Mouse (Mus musculus) forebrain, postnatal 0 days (tissue): Measurements from ENCODE around the gene Ksr1. TPM values are rescaled to one million over a fixed set of nuclear protein-coding genes. Genes with fewer than 3 reads are reported as not detected.

Experiments used
- ATAC-seq: fragments of 200-750 bp; cut with Nextera tagmentation; 2 replicates; pipeline ENCODE4 v1.8.0; 2017; ENCODE audit warnings: mild to moderate bottlenecking, moderate library complexity
- DNase-seq: peaks from one replicate; pipeline ENCODE4 v3.0.0-alpha.2; 2015
- H3K27ac ChIP-seq: fragments of 300-500 bp; sonication (generic); 2 replicates; pipeline ENCODE4 v1.5.1; 2014; ENCODE audit warnings: low read depth, mild to moderate bottlenecking, antibody characterized with exemption, low read length, moderate library complexity, mixed read lengths
- H3K27me3 ChIP-seq: fragments of 300-500 bp; sonication (generic); 2 replicates; pipeline ENCODE4 v1.6.1; 2014; ENCODE audit warnings: mild to moderate bottlenecking, low read length, mixed read lengths; ENCODE audit not compliant: insufficient read depth
- H3K36me3 ChIP-seq: fragments of 300-500 bp; sonication (generic); 2 replicates; pipeline ENCODE4 v1.6.1; 2014; ENCODE audit warnings: mild to moderate bottlenecking, moderate library complexity; ENCODE audit not compliant: insufficient read depth
- H3K4me1 ChIP-seq: fragments of 300-500 bp; sonication (generic); 2 replicates; pipeline ENCODE4 v1.6.1; 2014; ENCODE audit warnings: antibody characterized with exemption; ENCODE audit not compliant: insufficient read depth
- H3K4me2 ChIP-seq: fragments of 300-500 bp; sonication (generic); 2 replicates; pipeline ENCODE4 v1.6.1; 2014; ENCODE audit warnings: low read depth, mild to moderate bottlenecking, moderate library complexity
- H3K4me3 ChIP-seq: fragments of 300-500 bp; sonication (generic); 2 replicates; pipeline ENCODE4 v1.5.1; 2014; ENCODE audit warnings: low read depth, low read length, mixed read lengths
- H3K9ac ChIP-seq: fragments of 300-500 bp; sonication (generic); 2 replicates; pipeline ENCODE4 v1.6.1; 2014; ENCODE audit warnings: mild to moderate bottlenecking
- H3K9me3 ChIP-seq: fragments of 300-500 bp; sonication (generic); 2 replicates; pipeline ENCODE4 v1.6.1; 2016; ENCODE audit warnings: low read length
- CTCF ChIP-seq: sonication (generic); IDR thresholded peaks from 2 replicates; pipeline ENCODE4 v1.5.1; 2016; ENCODE audit warnings: antibody characterized with exemption, control low read depth, low read depth
- WGBS: fragments of 180-500 bp; shearing (Covaris S2); extraction: QIAGEN DNeasy Blood & Tissue Kit; methylation state at CpG from one replicate; pipeline ENCODE4 v1.1.7; 2014; 5-methylcytosine and 5-hydroxymethylcytosine counted together
- polyA plus RNA-seq: library from polyadenylated mRNA; unstranded; fragments of >200 nt; fragmentation: Nextera tagmentation; extraction: Ambion mirVana; gene quantifications from 2 replicates; pipeline ENCODE4 v1.2.1, GENCODE M21; 2015
- total RNA-seq: library from RNA; depleted of rRNA; stranded (reverse); fragments of >200 nt; gene quantifications from 2 replicates; pipeline ENCODE4 v1.2.3, GENCODE M21; 2014

The Ksr1 gene
- total and polyA plus RNA-seq, 2 experiments from 2014 or later, result 2.7 to 33.2 TPM

GRCm38 (mm10) chr11:79161077-79161758 is 15.0 kb upstream of the Ksr1 start:
- H3K27me3 ChIP-seq, result no peaks in the 10 kb centered on the region
- no peak overlapping the region for H3K4me3 ChIP-seq
- no peak overlapping the region for H3K9ac ChIP-seq
- no peaks in the 10 kb centered on the region for H3K9me3 ChIP-seq
- H3K36me3 ChIP-seq, result no peaks in the 10 kb centered on the region
- H3K4me1 ChIP-seq, result no peaks in the 10 kb centered on the region
- no peak for TF ChIP-seq CTCF
- no peak overlapping the region for H3K4me2 ChIP-seq
- ATAC-seq (no peak), DNase-seq (no peak)
- H3K27ac ChIP-seq, result no peak overlapping the region
- WGBS, result 92% methylated on average over 6 of the region's 6 CpGs

GRCm38 (mm10) chr11:79160127-79160526 is 13.9 kb upstream of the Ksr1 start:
- Histone ChIP-seq H3K4me2 (no peak overlapping the region), H3K27me3 (no peaks in the 10 kb centered on the region), H3K4me1 (no peaks in the 10 kb centered on the region), H3K4me3 (no peak overlapping the region), H3K9me3 (no peaks in the 10 kb centered on the region), H3K27ac (no peak overlapping the region), H3K9ac (no peak overlapping the region), H3K36me3 (no peaks in the 10 kb centered on the region)
- no peak for TF ChIP-seq CTCF
- 93% methylated on average over 6 of the region's 6 CpGs for WGBS
- ATAC-seq (no peak), DNase-seq (no peak)

GRCm38 (mm10) chr11:79157729-79158128 is 11.5 kb upstream of the Ksr1 start:
- Histone ChIP-seq H3K9me3 (no peaks in the 10 kb centered on the region), H3K27ac (no peak overlapping the region), H3K36me3 (no peaks in the 10 kb centered on the region), H3K4me3 (no peak overlapping the region), H3K4me1 (no peaks in the 10 kb centered on the region), H3K27me3 (no peaks in the 10 kb centered on the region), H3K9ac (no peak overlapping the region), H3K4me2 (no peak overlapping the region)
- DNase-seq (no peak), ATAC-seq (no peak)
- 87% methylated on average over 4 of the region's 4 CpGs for WGBS
- no peak for TF ChIP-seq CTCF

- WGBS, result 70% methylated on average over 6 of the region's 6 CpGs
- no peak for TF ChIP-seq CTCF
- Histone ChIP-seq H3K4me2 (no peak overlapping the region), H3K27ac (no peak overlapping the region), H3K9ac (no peak overlapping the region), H3K9me3 (no peaks in the 10 kb centered on the region), H3K36me3 (no peaks in the 10 kb centered on the region), H3K27me3 (no peaks in the 10 kb centered on the region), H3K4me1 (no peaks in the 10 kb centered on the region), H3K4me3 (no peak overlapping the region)
- DNase-seq, result no peak
- no peak for ATAC-seq
Observed at GRCm38 (mm10) chr11:79155348-79155747, 9.1 kb upstream of the Ksr1 start.

GRCm38 (mm10) chr11:79152696-79153095 is 6.5 kb upstream of the Ksr1 start:
- ATAC-seq (no peak), DNase-seq (no peak)
- Histone ChIP-seq H3K9me3 (no peaks in the 10 kb centered on the region), H3K4me2 (no peak overlapping the region), H3K36me3 (no peaks in the 10 kb centered on the region), H3K27ac (no peak overlapping the region), H3K4me3 (no peak overlapping the region), H3K9ac (no peak overlapping the region), H3K27me3 (no peaks in the 10 kb centered on the region), H3K4me1 (no peaks in the 10 kb centered on the region)
- TF ChIP-seq CTCF, result no peak
- WGBS, result 73% methylated on average over 5 of the region's 5 CpGs

GRCm38 (mm10) chr11:79151874-79152273 is 5.7 kb upstream of the Ksr1 start:
- Histone ChIP-seq H3K27me3 (no peaks in the 10 kb centered on the region), H3K27ac (no peak overlapping the region), H3K9me3 (no peaks in the 10 kb centered on the region), H3K4me3 (no peak overlapping the region), H3K4me1 (no peaks in the 10 kb centered on the region), H3K9ac (no peak overlapping the region), H3K36me3 (no peaks in the 10 kb centered on the region), H3K4me2 (no peak overlapping the region)
- ATAC-seq (no peak), DNase-seq (no peak)
- TF ChIP-seq CTCF, result no peak
- 79% methylated on average over 7 of the region's 7 CpGs for WGBS

GRCm38 (mm10) chr11:79150301-79150700 is 4.1 kb upstream of the Ksr1 start:
- H3K27me3 ChIP-seq, result no peaks in the 10 kb centered on the region
- 72% methylated on average over 3 of the region's 3 CpGs for WGBS
- H3K27ac ChIP-seq, result no peak overlapping the region
- no peak overlapping the region for H3K4me2 ChIP-seq
- no peaks in the 10 kb centered on the region for H3K4me1 ChIP-seq
- DNase-seq (no peak), ATAC-seq (no peak)
- TF ChIP-seq CTCF, result no peak
- no peak overlapping the region for H3K4me3 ChIP-seq
- no peaks in the 10 kb centered on the region for H3K36me3 ChIP-seq
- no peak overlapping the region for H3K9ac ChIP-seq
- no peaks in the 10 kb centered on the region for H3K9me3 ChIP-seq

GRCm38 (mm10) chr11:79149295-79149694 is 3.1 kb upstream of the Ksr1 start:
- DNase-seq, result no peak
- H3K27ac ChIP-seq, result no peak overlapping the region
- no peak overlapping the region for H3K4me2 ChIP-seq
- no peak for ATAC-seq
- WGBS, result 89% methylated on average over 4 of the region's 4 CpGs
- H3K9ac ChIP-seq, result no peak overlapping the region
- no peak for TF ChIP-seq CTCF
- H3K9me3 ChIP-seq, result no peaks in the 10 kb centered on the region
- peaks cover 5% of the 10 kb centered on the region; the same call in 1 of the 2 replicates for H3K4me1 ChIP-seq
- H3K4me3 ChIP-seq, result no peak overlapping the region
- no peaks in the 10 kb centered on the region for H3K36me3 ChIP-seq
- H3K27me3 ChIP-seq, result no peaks in the 10 kb centered on the region
